Mouse (Mus musculus): ENCODE results near the gene Epb41l5.

The Epb41l5 gene

GRCm38 (mm10) chr1:119533093-119533805 is 115.6 kb downstream of the Epb41l5 start:
- no peak for DNase-seq (ENCODE audit: low spot score)

- DNase-seq (ENCODE audit: low spot score): no peak
Observed at GRCm38 (mm10) chr1:119532165-119532564, 116.6 kb downstream of the Epb41l5 start.

GRCm38 (mm10) chr1:119530941-119531340 is 117.9 kb downstream of the Epb41l5 start:
- DNase-seq (ENCODE audit: low spot score): no peak

GRCm38 (mm10) chr1:119525689-119526591 is 122.9 kb downstream of the Epb41l5 start, which contains the start of gene Tmem185b:
Gene Tmem185b, plus strand, starts transcription at chr1:119526160.
- peak; percentile 96 for DNase-seq (ENCODE audit: low spot score)

GRCm38 (mm10) chr1:119525004-119525444 is 123.8 kb downstream of the Epb41l5 start:
- no peak for DNase-seq (ENCODE audit: low spot score)

- DNase-seq (ENCODE audit: low spot score): no peak
Observed at GRCm38 (mm10) chr1:119523826-119524225, 125.0 kb downstream of the Epb41l5 start.

GRCm38 (mm10) chr1:119523369-119523768 is 125.4 kb downstream of the Epb41l5 start:
- DNase-seq (ENCODE audit: low spot score): no peak

- peak; percentile 82 for DNase-seq (ENCODE audit: low spot score)
Observed at GRCm38 (mm10) chr1:119522726-119523125, 126.1 kb downstream of the Epb41l5 start.

- no peak for DNase-seq (ENCODE audit: low spot score)
Observed at GRCm38 (mm10) chr1:119521681-119522080, 127.1 kb downstream of the Epb41l5 start.

- no peak for DNase-seq (ENCODE audit: low spot score)
Observed at GRCm38 (mm10) chr1:119521029-119521428, 127.8 kb downstream of the Epb41l5 start.

GRCm38 (mm10) chr1:119519286-119519685 is 129.5 kb downstream of the Epb41l5 start:
- no peak for DNase-seq (ENCODE audit: low spot score)

GRCm38 (mm10) chr1:119518786-119519185 is 130.0 kb downstream of the Epb41l5 start:
- DNase-seq (ENCODE audit: low spot score): no peak

GRCm38 (mm10) chr1:119518060-119518459 is 130.7 kb downstream of the Epb41l5 start:
- no peak for DNase-seq (ENCODE audit: low spot score)

- DNase-seq (ENCODE audit: low spot score): no peak
Observed at GRCm38 (mm10) chr1:119510857-119511256, 137.9 kb downstream of the Epb41l5 start.

- DNase-seq (ENCODE audit: low spot score): no peak
Observed at GRCm38 (mm10) chr1:119510409-119510808, 138.4 kb downstream of the Epb41l5 start.

GRCm38 (mm10) chr1:119509474-119509873 is 139.3 kb downstream of the Epb41l5 start:
- DNase-seq (ENCODE audit: low spot score): no peak

- no peak for DNase-seq (ENCODE audit: low spot score)
Observed at GRCm38 (mm10) chr1:119508548-119508947, 140.3 kb downstream of the Epb41l5 start.

- no peak for DNase-seq (ENCODE audit: low spot score)
Observed at GRCm38 (mm10) chr1:119505951-119506350, 142.8 kb downstream of the Epb41l5 start.

GRCm38 (mm10) chr1:119504260-119505062 is 144.3 kb downstream of the Epb41l5 start, which contains the start of gene Ralb:
Gene Ralb, minus strand, starts transcription at chr1:119504794.
- DNase-seq (ENCODE audit: low spot score): peak; percentile 99

GRCm38 (mm10) chr1:119503808-119504207 is 145.0 kb downstream of the Epb41l5 start:
- no peak for DNase-seq (ENCODE audit: low spot score)

GRCm38 (mm10) chr1:119503181-119503580 is 145.6 kb downstream of the Epb41l5 start:
- DNase-seq (ENCODE audit: low spot score): no peak

GRCm38 (mm10) chr1:119502729-119503128 is 146.1 kb downstream of the Epb41l5 start:
- no peak for DNase-seq (ENCODE audit: low spot score)
